Mouse (Mus musculus): Measurements from ENCODE around the gene Foxk1.

Foxk1 gene

GRCm38 (mm10) chr5:142400181-142400883 lies 965 bp upstream of the Foxk1 start:
- Histone ChIP-seq H3K36me3 (ENCODE audit: insufficient read depth, low read length) (peaks cover 25% of the 10 kb centered on the region), H3K27me3 (ENCODE audit: insufficient read depth, low read length) (peaks cover 21% of the 10 kb centered on the region), H3K4me1 (replicated peaks; ENCODE audit: low read depth, low read length) (peaks cover 59% of the 10 kb centered on the region), H3K4me3 (replicated peaks; ENCODE audit: low read length) (peak overlapping the region; percentile 92), H3K9me3 (ENCODE audit: low read length) (no peaks in the 10 kb centered on the region)
- TF ChIP-seq CTCF (conservative IDR thresholded peaks at IDR 0.05; ENCODE audit: low read length) (no peak), NANOG (IDR thresholded peaks at IDR 0.05; ENCODE audit: borderline replicate concordance, low read length) (no peak), POU5F1 (IDR thresholded peaks at IDR 0.05; ENCODE audit: borderline replicate concordance, low read length) (no peak)

- TF ChIP-seq NANOG (IDR thresholded peaks at IDR 0.05; ENCODE audit: borderline replicate concordance, low read length) (no peak), POU5F1 (IDR thresholded peaks at IDR 0.05; ENCODE audit: borderline replicate concordance, low read length) (no peak), CTCF (conservative IDR thresholded peaks at IDR 0.05; ENCODE audit: low read length) (no peak)
- H3K27me3 ChIP-seq (ENCODE audit: insufficient read depth, low read length): peaks cover 22% of the 10 kb centered on the region
- no peaks in the 10 kb centered on the region for H3K9me3 ChIP-seq (ENCODE audit: low read length)
Observed at GRCm38 (mm10) chr5:142401641-142402625, 636 bp downstream of the Foxk1 start.

GRCm38 (mm10) chr5:142403694-142404093 lies 2.4 kb downstream of the Foxk1 start:
- H3K27me3 ChIP-seq (ENCODE audit: insufficient read depth, low read length): peaks cover 36% of the 10 kb centered on the region
- TF ChIP-seq CTCF (conservative IDR thresholded peaks at IDR 0.05; ENCODE audit: low read length) (no peak), NANOG (IDR thresholded peaks at IDR 0.05; ENCODE audit: borderline replicate concordance, low read length) (no peak), POU5F1 (IDR thresholded peaks at IDR 0.05; ENCODE audit: borderline replicate concordance, low read length) (no peak)
- no peaks in the 10 kb centered on the region for H3K9me3 ChIP-seq (ENCODE audit: low read length)
- peaks cover 57% of the 10 kb centered on the region for H3K36me3 ChIP-seq (ENCODE audit: insufficient read depth, low read length)
- H3K4me1 ChIP-seq (replicated peaks; ENCODE audit: low read depth, low read length): peaks cover 80% of the 10 kb centered on the region
- no peak overlapping the region for H3K4me3 ChIP-seq (replicated peaks; ENCODE audit: low read length)

More at GRCm38 (mm10) chr5:142401641-142402625, 636 bp downstream of the Foxk1 start:
- Histone ChIP-seq H3K36me3 (ENCODE audit: insufficient read depth, low read length) (peaks cover 41% of the 10 kb centered on the region), H3K4me3 (replicated peaks; ENCODE audit: low read length) (peak overlapping the region; percentile 92), H3K4me1 (replicated peaks; ENCODE audit: low read depth, low read length) (peaks cover 62% of the 10 kb centered on the region)

- TF ChIP-seq CTCF (conservative IDR thresholded peaks at IDR 0.05; ENCODE audit: low read length) (no peak), NANOG (IDR thresholded peaks at IDR 0.05; ENCODE audit: borderline replicate concordance, low read length) (no peak), POU5F1 (IDR thresholded peaks at IDR 0.05; ENCODE audit: borderline replicate concordance, low read length) (no peak)
- peaks cover 57% of the 10 kb centered on the region for H3K36me3 ChIP-seq (ENCODE audit: insufficient read depth, low read length)
- H3K27me3 ChIP-seq (ENCODE audit: insufficient read depth, low read length): peaks cover 36% of the 10 kb centered on the region
Observed at GRCm38 (mm10) chr5:142404307-142404706, 3.0 kb downstream of the Foxk1 start.

GRCm38 (mm10) chr5:142405426-142405825 lies 4.1 kb downstream of the Foxk1 start:
- Histone ChIP-seq H3K27me3 (ENCODE audit: insufficient read depth, low read length) (peaks cover 40% of the 10 kb centered on the region), H3K4me1 (replicated peaks; ENCODE audit: low read depth, low read length) (peaks cover 90% of the 10 kb centered on the region)
- TF ChIP-seq POU5F1 (IDR thresholded peaks at IDR 0.05; ENCODE audit: borderline replicate concordance, low read length) (no peak), CTCF (conservative IDR thresholded peaks at IDR 0.05; ENCODE audit: low read length) (no peak), NANOG (IDR thresholded peaks at IDR 0.05; ENCODE audit: borderline replicate concordance, low read length) (no peak)

More at GRCm38 (mm10) chr5:142404307-142404706, 3.0 kb downstream of the Foxk1 start:
- no peaks in the 10 kb centered on the region for H3K9me3 ChIP-seq (ENCODE audit: low read length)
- H3K4me3 ChIP-seq (replicated peaks; ENCODE audit: low read length): no peak overlapping the region
- peaks cover 85% of the 10 kb centered on the region for H3K4me1 ChIP-seq (replicated peaks; ENCODE audit: low read depth, low read length)

GRCm38 (mm10) chr5:142406401-142406800 lies 5.1 kb downstream of the Foxk1 start:
- peaks cover 92% of the 10 kb centered on the region for H3K4me1 ChIP-seq (replicated peaks; ENCODE audit: low read depth, low read length)
- H3K4me3 ChIP-seq (replicated peaks; ENCODE audit: low read length): no peak overlapping the region
- peaks cover 57% of the 10 kb centered on the region for H3K36me3 ChIP-seq (ENCODE audit: insufficient read depth, low read length)
- TF ChIP-seq NANOG (IDR thresholded peaks at IDR 0.05; ENCODE audit: borderline replicate concordance, low read length): no peak
- no peak for TF ChIP-seq POU5F1 (IDR thresholded peaks at IDR 0.05; ENCODE audit: borderline replicate concordance, low read length)
- no peak for TF ChIP-seq CTCF (conservative IDR thresholded peaks at IDR 0.05; ENCODE audit: low read length)
- peaks cover 40% of the 10 kb centered on the region for H3K27me3 ChIP-seq (ENCODE audit: insufficient read depth, low read length)
- H3K9me3 ChIP-seq (ENCODE audit: low read length): no peaks in the 10 kb centered on the region

More at GRCm38 (mm10) chr5:142405426-142405825, 4.1 kb downstream of the Foxk1 start:
- Histone ChIP-seq H3K4me3 (replicated peaks; ENCODE audit: low read length) (no peak overlapping the region), H3K36me3 (ENCODE audit: insufficient read depth, low read length) (peaks cover 57% of the 10 kb centered on the region), H3K9me3 (ENCODE audit: low read length) (no peaks in the 10 kb centered on the region)

GRCm38 (mm10) chr5:142406937-142407336 lies 5.6 kb downstream of the Foxk1 start:
- no peak overlapping the region for H3K4me3 ChIP-seq (replicated peaks; ENCODE audit: low read length)
- H3K27me3 ChIP-seq (ENCODE audit: insufficient read depth, low read length): peaks cover 42% of the 10 kb centered on the region
- TF ChIP-seq CTCF (conservative IDR thresholded peaks at IDR 0.05; ENCODE audit: low read length) (no peak), POU5F1 (IDR thresholded peaks at IDR 0.05; ENCODE audit: borderline replicate concordance, low read length) (no peak), NANOG (IDR thresholded peaks at IDR 0.05; ENCODE audit: borderline replicate concordance, low read length) (no peak)
- peaks cover 58% of the 10 kb centered on the region for H3K36me3 ChIP-seq (ENCODE audit: insufficient read depth, low read length)
- peaks cover 97% of the 10 kb centered on the region for H3K4me1 ChIP-seq (replicated peaks; ENCODE audit: low read depth, low read length)
- no peaks in the 10 kb centered on the region for H3K9me3 ChIP-seq (ENCODE audit: low read length)

- H3K4me3 ChIP-seq (replicated peaks; ENCODE audit: low read length): no peak overlapping the region
- H3K9me3 ChIP-seq (ENCODE audit: low read length): no peaks in the 10 kb centered on the region
- TF ChIP-seq NANOG (IDR thresholded peaks at IDR 0.05; ENCODE audit: borderline replicate concordance, low read length) (no peak), POU5F1 (IDR thresholded peaks at IDR 0.05; ENCODE audit: borderline replicate concordance, low read length) (no peak), CTCF (conservative IDR thresholded peaks at IDR 0.05; ENCODE audit: low read length) (no peak)
- H3K4me1 ChIP-seq (replicated peaks; ENCODE audit: low read depth, low read length): peaks cover 97% of the 10 kb centered on the region
- H3K36me3 ChIP-seq (ENCODE audit: insufficient read depth, low read length): peaks cover 63% of the 10 kb centered on the region
- H3K27me3 ChIP-seq (ENCODE audit: insufficient read depth, low read length): peaks cover 42% of the 10 kb centered on the region
Observed at GRCm38 (mm10) chr5:142407381-142407780, 6.1 kb downstream of the Foxk1 start.

All from E14TG2a.4 (cell line).